Comparison of ENCODE assay signal across 22 mouse cellular contexts in genomic region chr7:130558592-130558991, GRCm38 (mm10). TPM values are rescaled to one million over a fixed set of nuclear protein-coding genes. Genes with fewer than 3 reads are reported as not detected.
DNase-seq lines count a peak whose midpoint lies in the region; ATAC-seq lines count a peak whose summit lies in the region.
"Had no signal": no experiment of that assay in that cellular context is flagged by ENCODE, and none has a peak within 500 bp of the region (broad histone marks: within the 10 kb centered on the region; RNA-seq: fewer than 3 reads in every experiment).

No protein-coding gene starts in this region.

- H3K27me3 ChIP-seq in lung, embryonic 16.5 days (ENCODE audit: control insufficient read depth, insufficient read depth, low read depth, low read length): no peaks in the 10 kb centered on the region
- H3K27me3 ChIP-seq: embryonic facial prominence, embryonic 13.5 days; embryonic facial prominence, embryonic 15.5 days had no signal

- H3K4me3 ChIP-seq in lung, embryonic 16.5 days (ENCODE audit: low read length): no peak overlapping the region
- H3K4me3 ChIP-seq: embryonic facial prominence, embryonic 13.5 days; embryonic facial prominence, embryonic 15.5 days; erythroblast, embryonic 14.5 days; forebrain, embryonic 10.5 days; forebrain, embryonic 12.5 days had no signal

- H3K4me1 ChIP-seq in lung, embryonic 16.5 days (replicated peaks; ENCODE audit: control insufficient read depth, insufficient read depth, low read length): no peaks in the 10 kb centered on the region; the same call in 1 of the 2 replicates
- H3K4me1 ChIP-seq: embryonic facial prominence, embryonic 15.5 days had no signal

- WGBS in lung, embryonic 16.5 days: 59% methylated on average over 4 of the region's 4 CpGs

- intact Hi-C loops in heart, postnatal 36 days (cut with DNase I): no loop called here

- H3K36me3 ChIP-seq in lung, embryonic 16.5 days (ENCODE audit: control insufficient read depth, insufficient read depth, low read length): no peaks in the 10 kb centered on the region
- H3K36me3 ChIP-seq: embryonic facial prominence, embryonic 13.5 days; embryonic facial prominence, embryonic 15.5 days; forebrain, embryonic 10.5 days; forebrain, embryonic 12.5 days had no signal

- H3K4me2 ChIP-seq in lung, embryonic 16.5 days (ENCODE audit: low read depth, low read length): no peak overlapping the region
- H3K4me2 ChIP-seq: embryonic facial prominence, embryonic 13.5 days; embryonic facial prominence, embryonic 15.5 days; forebrain, embryonic 12.5 days had no signal

- no peak overlapping the region for H3K27ac ChIP-seq in lung, embryonic 16.5 days (ENCODE audit: low read length)
- H3K27ac ChIP-seq: embryonic facial prominence, embryonic 13.5 days; embryonic facial prominence, embryonic 15.5 days; forebrain, embryonic 10.5 days; forebrain, embryonic 12.5 days had no signal

- ATAC-seq in lung, embryonic 16.5 days (ENCODE audit: low read depth): 0 out of 2 replicates have a peak, but pooled peaks have one; percentile 26
- ATAC-seq: forebrain, embryonic 14.5 days had no signal

- peak; percentile 88 for DNase-seq in heart, adult 11 months
- DNase-seq in heart, postnatal 36 days: no peak
- DNase-seq in lung, postnatal 10 days: no peak
- peak; percentile 16 for DNase-seq in lung, postnatal 36 days
- DNase-seq in lung, postnatal 14 days: no peak
- DNase-seq: adrenal gland, adult 2 months; adrenal gland, postnatal 10 days; adrenal gland, postnatal 25 days; cerebellum, adult 11 months; cerebellum, adult 18-20 months; cerebellum, adult 8-10 months; cerebellum, adult 9-11 months; cerebellum, postnatal 14 days; cerebellum, postnatal 36 days; embryo, embryonic 11 days had no signal

- H3K9me3 ChIP-seq in lung, embryonic 16.5 days (ENCODE audit: control insufficient read depth, low read length): no peaks in the 10 kb centered on the region
- H3K9me3 ChIP-seq: embryonic facial prominence, embryonic 13.5 days; embryonic facial prominence, embryonic 15.5 days; forebrain, embryonic 10.5 days; forebrain, embryonic 12.5 days had no signal

- H3K9ac ChIP-seq in lung, embryonic 16.5 days (ENCODE audit: low read length): no peak overlapping the region
- H3K9ac ChIP-seq: embryonic facial prominence, embryonic 13.5 days; embryonic facial prominence, embryonic 15.5 days; forebrain, embryonic 12.5 days had no signal

RNA-seq across cellular contexts. Expression of gene Nsmce4a, which starts 14.3 kb away (rescaled TPM):
- 10 to 100 TPM; 44.5 to 47.6 TPM for total RNA-seq in heart, postnatal 36 days (2021)
- polyA plus RNA-seq in lung, embryonic 16.5 days (2015; fragmentation: Nextera tagmentation; extraction: Ambion mirVana): 131 and 141 TPM in 2 replicates

RNA-seq across cellular contexts. Expression of gene Tacc2, which starts 18.6 kb away (rescaled TPM):
- total RNA-seq in heart, postnatal 36 days (2021): 100 to 1,000 TPM; 505 to 575 TPM
- polyA plus RNA-seq in lung, embryonic 16.5 days (2015; fragmentation: Nextera tagmentation; extraction: Ambion mirVana): 21.7 and 24.2 TPM in 2 replicates

RNA-seq across cellular contexts. Expression of gene Ate1, which starts 38.4 kb away (rescaled TPM):
- 10 to 100 TPM; 30.5 to 32.9 TPM for total RNA-seq in heart, postnatal 36 days (2021)
- 64.7 and 67.1 TPM in 2 replicates for polyA plus RNA-seq in lung, embryonic 16.5 days (2015; fragmentation: Nextera tagmentation; extraction: Ambion mirVana)

Comparison
In these comparisons a context has a peak if more than half of its experiments do, and no peak if none do; other contexts are left out.
1. DNase-seq: peak in heart, adult 11 months (single experiment) and lung, postnatal 36 days (single experiment); none in heart, postnatal 36 days (0 of 2), lung, postnatal 10 days (single experiment) and lung, postnatal 14 days (single experiment).